Mouse (Mus musculus) neutrophil, adult 5-6 weeks (primary cell): ENCODE results near the gene Map2k4. TPM values are rescaled to one million over a fixed set of nuclear protein-coding genes. Genes with fewer than 3 reads are reported as not detected.

Experiments used
- ATAC-seq: fragments of 151-379, 151-347 bp; 2 replicates; pipeline ENCODE4 v1.8.0; 2017; ENCODE audit warnings: mild to moderate bottlenecking, moderate TSS enrichment; ENCODE audit not compliant: insufficient number of reproducible peaks, poor library complexity, low FRiP score, severe bottlenecking; ENCODE audit errors: extremely low read depth
- total RNA-seq: library from RNA; stranded (forward); fragments of 200-1000 nt; gene quantifications from 2 replicates; pipeline ENCODE4 v1.2.3, GENCODE M21; 2017

Gene Map2k4
- 53.2 and 58.4 TPM in 2 replicates for total RNA-seq

GRCm38 (mm10) chr11:65788154-65788553, at the start of gene Map2k4:
Gene Map2k4 (minus strand): TSS chr11:65788297.
- peak; percentile 99 for ATAC-seq

DNA sequence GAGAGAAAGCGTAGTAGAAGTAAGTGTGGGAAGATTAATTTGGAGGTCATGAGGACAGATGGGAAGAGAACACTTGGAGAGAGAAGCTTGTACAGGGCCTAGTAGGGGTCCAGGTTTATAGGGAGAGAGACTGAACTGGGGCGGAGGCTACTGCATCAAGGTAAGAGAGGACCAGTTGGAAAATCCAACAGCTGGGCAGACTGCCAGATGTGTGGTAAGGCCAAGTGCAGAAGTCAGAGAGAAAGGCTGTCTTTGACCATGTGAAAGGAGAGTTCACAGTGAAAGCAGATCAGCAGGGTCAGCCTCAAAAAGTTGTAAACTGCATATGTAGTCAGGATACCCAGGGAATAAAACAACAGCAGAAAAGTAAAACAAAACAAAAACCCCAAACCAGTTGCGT, 36.5 kb upstream of the Map2k4 start:
- no peak for ATAC-seq

DNA sequence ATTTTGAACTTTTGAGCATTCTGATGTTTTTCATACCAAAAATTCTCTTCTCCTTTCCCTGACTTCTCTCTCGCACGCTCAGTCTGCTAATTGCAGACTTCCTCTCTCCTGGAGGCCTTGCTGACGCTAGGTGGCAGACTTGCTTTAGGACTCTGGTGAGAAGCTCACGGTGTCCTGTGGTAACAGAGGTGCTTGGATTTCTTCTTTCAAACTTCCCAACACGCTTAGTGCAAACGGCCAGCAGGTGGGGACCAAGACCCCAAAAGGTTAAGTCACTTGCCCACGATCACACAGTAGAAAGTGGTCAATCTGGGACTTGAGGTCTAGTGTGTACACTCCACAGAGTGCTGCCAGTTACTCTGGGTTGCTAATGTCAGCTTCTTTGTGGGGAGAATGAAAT, 32.8 kb upstream of the Map2k4 start:
- peak; percentile 76 for ATAC-seq

DNA sequence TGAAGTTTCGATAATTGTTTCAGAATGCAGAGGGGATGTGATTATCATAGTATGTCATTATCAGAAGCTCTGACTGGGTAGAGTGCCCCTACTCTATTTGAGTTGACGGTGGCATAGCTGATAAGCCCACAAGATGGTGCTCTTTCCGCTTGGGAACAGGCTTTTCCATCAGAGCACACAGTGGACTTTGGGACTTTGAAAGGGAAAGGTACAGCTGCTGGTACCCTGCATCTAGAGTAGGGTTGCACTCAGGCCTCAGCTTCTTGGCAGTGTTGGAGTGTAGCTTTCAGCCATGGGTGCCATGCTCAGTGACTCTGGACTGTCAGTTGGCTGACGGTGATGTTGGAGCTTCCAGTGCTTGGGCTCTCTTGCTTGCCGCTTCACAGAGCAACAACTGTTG, 32.2 kb upstream of the Map2k4 start:
- ATAC-seq: no peak

DNA sequence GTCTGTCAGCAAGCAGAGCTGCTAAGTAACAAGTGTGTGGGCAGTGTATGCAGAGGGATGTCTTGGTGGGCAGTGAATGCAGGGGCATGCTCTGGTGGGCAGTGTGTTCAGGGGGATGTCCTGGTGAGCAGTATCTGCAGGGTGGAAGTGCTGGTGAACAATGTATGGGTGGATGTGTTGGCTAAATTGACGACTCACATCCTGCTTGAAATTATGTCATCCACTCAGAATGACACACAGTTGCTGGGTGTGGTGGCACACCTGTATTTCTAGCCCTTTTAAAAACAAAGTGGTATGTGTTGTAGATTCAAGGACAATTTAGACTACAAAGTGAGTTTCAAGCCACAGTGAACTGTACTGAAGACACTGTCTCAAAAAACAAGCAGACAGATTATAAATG, 30.1 kb upstream of the Map2k4 start:
- ATAC-seq: no peak

DNA sequence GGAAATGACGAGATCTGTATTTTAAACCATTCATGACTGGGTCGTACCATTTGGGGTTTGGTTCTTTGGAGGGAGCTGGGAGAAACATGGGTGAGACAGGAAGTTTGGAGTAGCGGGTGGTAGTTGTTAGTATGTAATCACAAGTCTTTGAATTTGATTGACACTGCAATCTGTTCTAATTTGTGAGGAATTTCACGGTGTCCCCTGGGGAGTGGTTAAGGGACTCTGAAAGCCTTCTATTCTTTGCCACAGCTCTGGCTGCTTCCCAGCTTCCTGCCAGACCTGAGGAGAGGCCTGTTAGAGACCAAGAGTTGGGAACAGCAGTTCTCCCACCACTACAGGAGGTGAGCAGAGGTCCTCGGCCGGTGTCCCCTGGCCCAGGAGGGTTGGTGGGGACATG, 28.1 kb upstream of the Map2k4 start:
- no peak for ATAC-seq

- no peak for ATAC-seq
Observed at GRCm38 (mm10) chr11:65814381-65814780, 26.3 kb upstream of the Map2k4 start.

GRCm38 (mm10) chr11:65812088-65812487, 24.0 kb upstream of the Map2k4 start:
- no peak for ATAC-seq

- ATAC-seq: no peak
Observed at GRCm38 (mm10) chr11:65807601-65808000, 19.5 kb upstream of the Map2k4 start.

GRCm38 (mm10) chr11:65806909-65807504, 18.9 kb upstream of the Map2k4 start, which contains the start of gene Zkscan6:
Gene Zkscan6 (plus strand): TSS chr11:65807175.
- ATAC-seq: peak; percentile 77

DNA sequence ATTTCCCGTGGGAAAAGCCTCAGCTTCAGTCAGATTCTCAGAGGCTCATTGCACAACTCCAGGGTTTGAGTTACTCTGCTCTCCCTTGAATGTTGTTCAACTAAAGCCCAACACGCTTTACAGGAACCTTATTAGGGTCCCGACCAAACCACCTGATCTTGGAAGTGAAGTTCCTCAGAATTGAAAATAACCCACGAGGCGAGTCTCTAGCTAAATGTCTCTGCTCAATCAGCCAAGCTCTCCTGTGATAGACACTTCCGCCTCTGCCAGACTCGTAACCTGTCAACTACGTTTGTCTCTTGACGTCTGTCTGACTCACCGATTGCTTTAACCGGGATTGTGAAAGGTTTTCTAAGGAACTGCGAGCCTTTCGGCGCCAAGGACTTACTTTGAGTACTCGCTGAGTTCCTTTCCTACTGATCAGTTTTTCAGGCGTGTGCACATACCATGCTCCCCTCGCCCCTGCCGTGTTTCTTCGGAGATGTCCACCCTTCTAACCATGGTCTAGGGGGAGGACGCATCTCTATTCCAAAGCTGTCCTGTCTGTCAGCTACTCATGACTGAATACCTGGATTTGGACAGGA, 18.3 kb upstream of the Map2k4 start:
- ATAC-seq: peak; percentile 84

DNA sequence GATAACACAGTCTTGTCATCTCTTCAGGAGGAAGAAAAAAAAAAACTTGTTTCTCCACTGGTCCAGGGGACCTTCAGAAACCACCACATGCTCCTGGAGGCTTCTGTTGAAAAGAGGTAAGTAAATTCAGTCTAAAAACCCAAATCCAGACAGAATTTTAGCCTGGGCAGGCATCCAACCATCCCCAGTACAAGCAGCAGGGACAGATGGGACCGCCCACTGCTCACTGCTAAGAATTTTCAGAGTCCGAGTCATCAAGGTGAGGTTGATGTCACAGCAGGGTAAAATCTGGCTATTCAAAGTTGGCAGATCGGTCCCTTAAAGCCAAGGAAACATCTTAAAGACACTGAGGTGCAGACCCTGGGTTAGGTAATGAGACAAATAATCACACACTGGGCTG, 13.8 kb upstream of the Map2k4 start:
- ATAC-seq: no peak

DNA sequence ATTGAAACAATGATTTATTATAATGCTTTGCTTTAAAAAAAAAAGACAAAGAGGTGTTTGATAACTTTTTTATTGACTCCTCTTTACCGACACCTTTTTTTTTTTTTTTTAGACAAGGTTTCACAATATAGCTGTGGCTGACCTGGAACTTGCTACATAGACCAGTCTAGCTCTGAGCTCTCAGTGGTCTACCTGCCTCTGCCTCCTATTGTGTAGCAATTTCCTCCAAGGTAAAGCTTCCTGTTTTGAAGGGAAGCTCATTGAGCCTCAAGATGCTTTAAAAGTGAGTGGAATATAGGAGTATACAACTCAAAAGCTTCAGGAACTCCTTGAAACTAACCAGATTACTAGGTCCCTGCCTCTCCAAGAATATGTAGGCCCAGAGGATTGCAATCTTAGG, 7.8 kb upstream of the Map2k4 start:
- peak; percentile 72 for ATAC-seq

- no peak for ATAC-seq
Observed at GRCm38 (mm10) chr11:65794428-65795219, 6.5 kb upstream of the Map2k4 start.

DNA sequence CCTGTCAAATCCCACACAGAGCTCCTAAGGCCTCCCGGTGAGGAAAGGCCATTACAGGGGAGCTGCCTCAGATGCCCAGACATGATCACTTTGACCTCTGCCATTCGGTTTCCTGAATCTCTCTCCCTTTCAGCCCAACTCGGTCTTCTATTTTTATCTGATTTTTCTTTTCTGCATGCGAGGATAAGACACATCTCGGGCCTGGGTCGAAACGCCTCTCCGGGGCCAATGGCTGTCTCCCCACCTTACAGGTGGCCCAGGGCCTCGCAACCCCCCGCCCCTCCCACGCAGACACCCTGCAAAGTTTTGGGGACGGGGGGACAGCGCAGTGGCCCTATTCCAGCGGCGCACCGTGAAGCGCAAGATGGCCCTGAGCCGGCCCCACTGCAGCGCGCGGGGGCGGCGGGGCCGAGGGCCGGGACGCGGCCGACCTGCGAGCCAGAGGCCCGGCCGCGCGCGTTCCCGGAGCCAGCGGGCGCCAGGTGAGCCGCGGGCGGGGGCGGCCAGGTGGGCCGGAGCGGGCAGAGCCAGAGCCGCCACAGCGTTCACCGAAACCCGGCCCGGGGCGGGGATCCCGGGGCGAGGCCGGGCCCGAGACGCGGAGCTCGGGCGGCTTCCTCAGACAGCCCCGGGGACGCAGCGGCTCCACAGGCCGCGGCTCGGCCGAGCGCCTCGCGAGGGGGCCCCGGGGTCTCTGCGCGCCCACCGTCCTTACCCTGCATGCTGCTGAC, 511 bp downstream of the Map2k4 start:
- ATAC-seq: peak; percentile 20; the same call in 1 of the 2 replicates

GRCm38 (mm10) chr11:65786160-65786559, 1.9 kb downstream of the Map2k4 start:
- no peak for ATAC-seq

GRCm38 (mm10) chr11:65781596-65781995, 6.5 kb downstream of the Map2k4 start:
- no peak for ATAC-seq

DNA sequence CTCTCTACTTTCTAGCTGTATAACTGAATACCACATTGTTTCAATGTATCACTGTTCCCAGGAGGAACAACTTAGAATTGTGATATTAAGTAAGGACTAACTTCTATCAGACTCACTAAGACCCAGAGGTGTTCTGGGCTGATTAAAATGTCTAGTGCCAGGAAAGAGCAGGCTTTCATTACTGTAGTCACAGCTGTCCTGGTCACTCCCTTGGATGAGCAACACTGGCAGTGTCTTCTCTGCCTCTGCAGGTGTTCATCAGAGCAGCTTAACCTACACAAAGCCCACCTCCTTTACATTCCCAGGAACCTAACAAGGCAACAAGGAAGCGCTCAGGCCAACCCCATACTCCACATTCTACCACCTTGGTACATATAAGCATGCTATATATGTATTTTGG, 8.5 kb downstream of the Map2k4 start:
- no peak for ATAC-seq

GRCm38 (mm10) chr11:65779066-65779465, 9.0 kb downstream of the Map2k4 start:
- ATAC-seq: no peak
